Mouse (Mus musculus): ENCODE measurements around the gene Myo1e.
"Not testable (repeated sequence)": the region's sequence is repeated elsewhere in the genome, so short reads cannot be mapped to it uniquely, and the experiment has no call there.

The Myo1e gene

GRCm38 (mm10) chr9:70255005-70255404, 47.9 kb downstream of the Myo1e start:
- no peak for DNase-seq

DNA sequence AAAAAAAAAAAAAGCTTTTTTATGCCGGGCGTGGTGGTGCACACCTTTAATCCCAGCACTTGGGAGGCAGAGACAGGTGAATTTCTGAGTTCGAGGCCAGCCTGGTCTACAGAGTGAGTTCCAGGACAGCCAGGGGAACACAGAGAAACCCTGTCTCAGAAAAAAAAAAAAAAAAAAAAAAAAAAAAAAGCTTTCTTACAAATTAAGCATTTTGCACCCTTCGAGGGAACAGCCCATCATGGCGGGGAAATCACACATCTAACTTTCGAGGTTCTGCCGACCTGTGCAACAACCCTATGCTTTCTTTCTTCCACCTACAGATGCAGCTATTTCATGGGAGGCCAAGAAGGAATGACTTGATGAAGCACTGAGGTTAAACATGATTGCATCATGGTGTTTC, 48.9 kb downstream of the Myo1e start:
- DNase-seq = not testable (repeated sequence)

- DNase-seq = no peak
These were observed 50.3 kb downstream of the Myo1e start for GRCm38 (mm10) chr9:70257289-70258101.

- no peak for DNase-seq
These were observed 53.2 kb downstream of the Myo1e start for GRCm38 (mm10) chr9:70260324-70260841.

- DNase-seq = no peak
These were observed 54.5 kb downstream of the Myo1e start for GRCm38 (mm10) chr9:70261646-70262045.

- DNase-seq = peak; percentile 37
These were observed 56.0 kb downstream of the Myo1e start for GRCm38 (mm10) chr9:70263134-70263533.

- DNase-seq = peak; percentile 55 to 60
These were observed 56.6 kb downstream of the Myo1e start for GRCm38 (mm10) chr9:70263735-70264134.

- peak; percentile 40 to 44 for DNase-seq
These were observed 58.4 kb downstream of the Myo1e start for GRCm38 (mm10) chr9:70265513-70265912.

DNA sequence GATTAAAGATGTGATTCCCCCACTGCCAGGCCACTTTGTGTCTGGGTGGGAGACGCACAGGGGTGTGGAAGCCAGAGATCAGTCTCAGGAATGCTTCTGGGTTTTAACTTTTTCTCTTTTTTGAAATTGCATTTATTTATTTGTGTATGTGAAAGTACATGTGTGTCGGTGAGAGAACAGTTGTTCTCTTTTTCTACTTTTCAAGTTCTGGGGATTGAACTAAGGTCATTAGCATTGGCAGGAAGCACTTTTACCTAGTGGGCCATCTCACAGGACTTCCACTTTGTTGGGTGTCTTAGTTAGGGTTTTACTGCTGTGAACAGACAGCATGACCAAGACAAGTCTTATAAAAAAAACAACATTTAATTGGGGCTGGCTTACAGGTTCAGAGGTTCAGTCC, 59.0 kb downstream of the Myo1e start:
- DNase-seq = no peak

DNA sequence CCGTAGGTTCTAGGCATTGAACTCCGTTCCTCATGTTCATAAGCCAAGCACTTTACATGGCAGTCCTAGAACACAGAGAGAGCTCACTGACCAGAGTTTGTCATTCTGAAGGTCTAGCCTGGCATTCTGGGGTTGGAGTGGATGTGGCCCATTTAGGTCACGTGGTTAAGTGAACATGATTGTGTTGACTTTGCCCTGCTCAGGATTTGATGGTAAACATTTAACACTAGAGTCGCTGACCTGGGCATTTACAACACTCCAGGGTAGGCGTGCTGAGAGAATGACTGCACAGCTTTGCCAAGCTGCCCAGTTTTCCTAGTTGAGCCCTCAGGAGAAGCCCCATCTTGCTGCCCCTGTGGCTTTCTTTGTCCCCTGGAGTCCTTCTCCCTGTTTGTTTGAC, 60.0 kb downstream of the Myo1e start:
- DNase-seq = no peak

DNA sequence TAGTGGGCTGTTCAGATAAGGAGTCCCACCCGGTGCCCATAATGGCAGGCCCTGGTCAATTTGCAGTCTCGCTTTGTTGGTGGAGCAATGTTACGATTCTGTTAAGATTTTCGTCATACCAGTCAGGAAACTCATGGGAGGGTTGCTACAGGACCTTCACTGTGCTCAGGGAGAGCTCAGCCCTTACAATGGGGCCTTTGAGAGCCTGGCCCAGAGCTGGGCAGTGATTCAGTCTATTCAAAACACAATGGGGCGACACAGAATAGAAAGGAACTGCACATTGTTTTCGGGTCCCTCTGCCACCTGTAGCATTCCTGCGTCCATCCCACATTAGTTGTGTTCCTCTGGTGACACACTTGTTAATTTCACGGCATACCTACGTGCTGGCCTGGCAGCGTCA, 62.2 kb downstream of the Myo1e start:
- DNase-seq = no peak

- DNase-seq = no peak
These were observed 63.3 kb downstream of the Myo1e start for GRCm38 (mm10) chr9:70270468-70270867.

DNA sequence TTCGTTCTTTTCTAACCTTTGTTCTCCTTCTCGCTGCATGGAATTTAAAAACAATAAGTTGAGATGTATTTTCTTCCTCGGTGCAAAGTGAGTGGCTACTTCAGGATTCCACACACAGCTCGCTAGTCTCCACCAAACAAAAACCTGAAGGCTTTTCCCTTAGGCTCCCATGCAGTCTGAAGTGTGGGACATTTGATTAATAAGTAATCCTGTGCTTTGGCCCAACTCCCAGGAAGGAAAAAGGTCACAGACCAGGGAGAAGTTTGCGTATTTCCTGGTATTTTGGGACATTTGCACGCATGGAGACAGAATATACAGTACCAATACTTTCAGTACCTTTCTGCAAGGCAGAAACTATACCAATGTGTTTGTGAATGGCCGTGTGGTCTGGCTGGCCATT, 64.0 kb downstream of the Myo1e start:
- no peak for DNase-seq

- no peak for DNase-seq
These were observed 64.5 kb downstream of the Myo1e start for GRCm38 (mm10) chr9:70271631-70272030.

DNA sequence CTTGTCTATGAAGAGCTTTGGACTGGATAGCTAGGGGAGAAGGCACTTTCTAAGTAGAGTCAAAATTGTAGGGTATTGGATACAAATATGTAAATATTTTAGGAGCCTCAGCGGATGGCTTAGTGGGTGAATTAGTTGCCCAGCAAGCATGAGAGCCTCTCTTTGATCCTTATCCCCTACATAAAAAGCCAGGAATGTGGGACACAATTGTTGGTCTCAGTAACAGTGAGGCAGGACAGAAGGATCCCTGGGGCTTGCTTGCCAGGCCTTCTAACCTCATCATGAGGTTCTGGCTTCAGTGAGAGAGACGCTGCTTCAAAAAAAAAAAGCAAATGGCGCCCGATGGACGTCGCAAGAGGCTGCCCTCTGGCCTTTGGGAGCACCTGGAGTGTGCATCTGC, 66.9 kb downstream of the Myo1e start:
- no peak for DNase-seq

- DNase-seq = no peak
These were observed 67.3 kb downstream of the Myo1e start for GRCm38 (mm10) chr9:70274476-70274875.

GRCm38 (mm10) chr9:70274887-70275555, 67.9 kb downstream of the Myo1e start:
- no peak for DNase-seq

DNA sequence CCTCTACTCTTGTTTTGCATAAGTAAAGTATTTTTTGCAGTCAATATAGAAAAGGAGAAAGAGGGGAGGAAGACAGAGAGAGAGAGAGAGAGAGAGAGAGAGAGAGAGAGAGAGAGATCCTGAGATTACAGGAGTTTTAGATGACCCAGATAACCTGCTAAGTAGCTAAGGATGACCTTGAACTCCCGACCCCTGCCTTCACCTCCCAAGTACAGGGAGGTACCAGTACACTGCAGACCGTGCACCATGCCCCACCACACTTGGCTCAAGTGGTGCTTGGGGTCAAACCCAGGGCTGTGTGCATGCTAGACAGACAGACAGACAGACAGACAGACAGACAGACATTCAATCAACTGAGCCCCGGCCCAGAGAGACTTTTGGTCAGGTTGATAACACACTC, 69.9 kb downstream of the Myo1e start:
- no peak for DNase-seq

- DNase-seq = no peak
These were observed 70.4 kb downstream of the Myo1e start for GRCm38 (mm10) chr9:70277529-70277982.

GRCm38 (mm10) chr9:70281407-70281806, 74.3 kb downstream of the Myo1e start:
- DNase-seq = no peak

DNA sequence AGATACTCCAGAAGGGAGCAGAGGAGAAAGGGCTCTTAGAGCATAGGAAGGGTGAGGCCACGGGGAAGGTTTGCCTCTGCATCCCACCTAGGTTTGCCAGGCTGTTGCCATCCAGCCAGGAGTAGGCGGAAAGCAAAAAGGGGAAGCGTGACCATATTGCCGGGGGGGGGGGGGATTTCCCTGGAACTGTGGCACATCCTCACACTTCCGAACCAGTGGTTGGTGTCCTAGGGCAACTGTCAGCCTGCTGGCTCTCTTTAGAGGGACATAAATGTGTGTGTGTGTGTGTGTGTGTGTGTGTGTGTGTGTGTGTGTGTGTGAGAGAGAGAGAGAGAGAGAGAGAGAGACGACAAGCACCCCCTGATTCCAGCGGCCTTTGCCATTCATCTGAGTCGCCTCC, 75.0 kb downstream of the Myo1e start:
- peak in 1 of 2 experiments; percentile 34 for DNase-seq

GRCm38 (mm10) chr9:70283151-70283550, 76.0 kb downstream of the Myo1e start:
- peak in 1 of 2 experiments; percentile 24 for DNase-seq

DNA sequence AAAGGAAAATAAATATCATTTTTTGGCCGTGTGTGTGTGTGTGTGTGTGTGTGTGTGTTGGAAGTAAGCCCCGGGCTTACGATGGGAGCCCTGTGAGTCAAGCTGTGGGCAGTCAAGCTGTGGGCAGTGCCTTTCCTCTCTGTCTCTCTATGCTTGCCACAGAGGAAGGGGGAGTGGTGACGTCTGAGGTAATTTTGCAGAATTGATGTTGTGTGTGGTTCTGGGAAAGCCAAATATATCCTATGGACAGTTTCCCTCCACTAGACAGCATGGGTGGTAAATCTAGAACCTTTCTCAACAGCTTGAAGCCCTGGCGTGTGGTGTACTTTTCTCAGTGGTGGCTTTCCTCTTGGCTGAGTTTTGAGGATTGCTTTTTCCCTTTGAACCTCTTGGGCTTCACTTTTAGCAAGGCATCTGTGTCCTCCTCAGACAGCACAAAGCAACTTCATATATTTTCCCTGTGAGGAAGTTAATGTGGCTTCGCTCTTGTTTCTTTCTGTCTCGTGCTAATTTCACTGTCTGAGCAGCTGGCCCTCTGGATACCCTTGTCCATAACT, 77.5 kb downstream of the Myo1e start:
- DNase-seq = no peak

- DNase-seq = no peak
These were observed 83.6 kb downstream of the Myo1e start for GRCm38 (mm10) chr9:70290785-70291184.
